Mouse (Mus musculus) small intestine, adult 2 months (tissue): ENCODE data around the gene Cntn5.

Experiments
- CTCF ChIP-seq: fragments of 200-500 bp; IDR thresholded peaks from 2 replicates; pipeline ENCODE4 v1.5.1; 2012; ENCODE audit warnings: low read depth, mild to moderate bottlenecking, control low read depth, inconsistent platforms, low read length, moderate library complexity, mixed read lengths; ENCODE audit not compliant: insufficient replicate concordance, insufficient read length; ENCODE audit errors: extremely low read depth
- POLR2A ChIP-seq: fragments of 200-500 bp; IDR thresholded peaks from 2 replicates; pipeline ENCODE4 v1.6.1; 2012; ENCODE audit warnings: low read depth, mild to moderate bottlenecking, control low read depth, inconsistent platforms, low read length, moderate library complexity

DNA sequence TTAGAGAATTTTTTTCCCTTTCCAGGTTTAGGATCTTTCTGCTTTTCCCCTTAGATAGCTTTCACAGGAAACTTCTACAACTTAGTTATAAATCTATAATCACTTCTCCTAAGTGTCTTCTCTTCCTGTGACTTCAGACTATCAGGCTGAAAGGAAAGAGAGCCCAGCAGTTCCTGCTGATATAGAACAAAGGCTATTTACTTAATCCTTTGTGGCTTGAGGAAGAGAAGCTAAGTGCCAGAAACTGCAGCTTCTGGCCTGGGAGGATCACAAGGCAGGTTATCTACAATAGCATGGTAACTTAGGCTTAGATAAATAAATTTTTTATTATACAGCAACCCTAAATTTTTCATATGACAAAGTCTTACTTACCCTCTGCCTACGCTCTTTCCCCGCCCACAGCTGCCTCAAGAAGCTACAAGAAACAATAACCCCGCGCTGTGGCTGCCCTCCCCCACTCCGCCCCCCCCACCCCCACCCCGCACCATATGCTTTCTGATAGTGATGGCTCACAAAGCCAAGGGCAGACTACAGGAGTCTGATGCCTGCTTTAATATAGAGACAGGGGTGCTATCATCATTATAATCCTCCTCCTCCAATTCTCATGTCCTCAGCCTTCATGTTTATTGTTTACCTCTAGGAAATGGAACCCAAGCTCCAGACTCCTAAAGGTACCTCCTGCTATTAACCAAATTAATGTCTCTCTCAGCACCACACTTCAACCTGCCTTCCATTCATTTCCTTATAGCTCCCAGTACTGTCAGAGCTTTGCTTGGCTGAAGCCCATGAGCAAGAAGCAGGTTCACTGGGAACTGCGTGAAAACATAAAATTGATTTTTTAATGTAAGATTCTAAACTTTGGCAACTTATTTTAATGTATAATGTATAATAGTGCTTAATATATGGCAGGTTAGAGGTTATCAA, 1032.2 kb downstream of the Cntn5 start:
- TF ChIP-seq CTCF (no peak), POLR2A (no peak)
